Mouse (Mus musculus) CH12.LX (cell line): ENCODE data around the gene Arl8b. TPM values are rescaled to one million over a fixed set of nuclear protein-coding genes. Genes with fewer than 3 reads are reported as not detected.

Experiments used
- DNase-seq: peaks from one replicate; pipeline ENCODE4 v3.0.0-alpha.2; 2013; ENCODE audit errors: extremely low read depth
- H3K27ac ChIP-seq: 2 replicates; pipeline ENCODE4 v1.5.1; 2012; ENCODE audit warnings: low read depth, mild to moderate bottlenecking, control low read depth, moderate library complexity; ENCODE audit not compliant: insufficient read depth
- H3K27me3 ChIP-seq: replicated peaks from 2 replicates; pipeline ENCODE3; 2012; ENCODE audit warnings: inconsistent platforms
- H3K36me3 ChIP-seq, 2 experiments: replicated peaks in 1 of 2; 2 replicates each; pipeline versions ENCODE3 to v1.6.1; 2012; ENCODE audit warnings: inconsistent platforms in 1 of 2, low read length in 1 of 2, mild to moderate bottlenecking in 1 of 2, mixed read lengths in 1 of 2, moderate library complexity in 1 of 2; ENCODE audit not compliant: control insufficient read depth in 1 of 2, insufficient read depth in 1 of 2
- H3K4me1 ChIP-seq, 2 experiments: 2 replicates each; pipeline ENCODE4 v1.6.1; 2012; ENCODE audit warnings: inconsistent platforms in 1 of 2, moderate library complexity in 1 of 2; ENCODE audit not compliant: insufficient read depth in 2 of 2, control insufficient read depth in 1 of 2
- H3K4me2 ChIP-seq: 2 replicates; pipeline ENCODE4 v1.6.1; 2012; ENCODE audit warnings: low read depth, mild to moderate bottlenecking, control low read depth; ENCODE audit not compliant: poor library complexity, insufficient read depth, severe bottlenecking
- H3K4me3 ChIP-seq, 3 experiments: fragments of 150-350 bp in 1 of 3; sonication (generic) in 1 of 3; replicated peaks in 1 of 3; 2 replicates each; pipeline versions ENCODE3 to v1.5.1; 2011 to 2012; ENCODE audit warnings: low read depth in 2 of 3, low read length in 2 of 3, mild to moderate bottlenecking in 2 of 3, moderate library complexity in 2 of 3, control low read depth in 1 of 3, improper control_type of control experiment in 1 of 3, inconsistent platforms in 1 of 3, mixed read lengths in 1 of 3; ENCODE audit not compliant: poor library complexity in 1 of 3
- H3K79me2 ChIP-seq: replicated peaks from 2 replicates; pipeline ENCODE4 v1.6.1; 2012; ENCODE audit warnings: mild to moderate bottlenecking, moderate library complexity; ENCODE audit not compliant: control insufficient read depth, poor library complexity, insufficient read depth, severe bottlenecking; ENCODE audit errors: extremely low read depth
- H3K9ac ChIP-seq: 2 replicates; pipeline ENCODE4 v1.6.1; 2012; ENCODE audit warnings: low read depth, mild to moderate bottlenecking, control low read depth, moderate library complexity; ENCODE audit not compliant: insufficient read depth
- H3K9me3 ChIP-seq: replicated peaks from 2 replicates; pipeline ENCODE3; 2012; ENCODE audit warnings: low read length, inconsistent platforms, mixed read lengths
- CHD2 ChIP-seq: IDR thresholded peaks from 2 replicates; pipeline ENCODE4 v1.6.1; 2011; ENCODE audit warnings: low read length, improper control_type of control experiment
- ELF1 ChIP-seq: IDR thresholded peaks from 2 replicates; pipeline ENCODE4 v1.6.1; 2014; ENCODE audit warnings: low read depth, mild to moderate bottlenecking, inconsistent platforms, low read length, improper control_type of control experiment
- EP300 ChIP-seq: IDR thresholded peaks from 2 replicates; pipeline ENCODE4 v1.6.1; 2011; ENCODE audit warnings: low read length, improper control_type of control experiment
- ETS1 ChIP-seq: conservative IDR thresholded peaks from 2 replicates; pipeline ENCODE4 v1.6.1; 2012; ENCODE audit warnings: low read depth, mild to moderate bottlenecking, inconsistent platforms, low read length, improper control_type of control experiment, moderate library complexity
- HCFC1 ChIP-seq: IDR thresholded peaks from 2 replicates; pipeline ENCODE4 v1.6.1; 2012; ENCODE audit warnings: low read depth, mild to moderate bottlenecking, inconsistent platforms, low read length, improper control_type of control experiment
- IRF4 ChIP-seq: IDR thresholded peaks from 2 replicates; pipeline ENCODE4 v1.6.1; 2014; ENCODE audit warnings: low read depth, mild to moderate bottlenecking, inconsistent platforms, low read length, improper control_type of control experiment
- MAFK ChIP-seq: IDR thresholded peaks from 2 replicates; pipeline ENCODE4 v1.6.1; 2011; ENCODE audit warnings: low read length, improper control_type of control experiment; ENCODE audit not compliant: insufficient replicate concordance
- MAX ChIP-seq: IDR thresholded peaks from 2 replicates; pipeline ENCODE4 v1.6.1; 2011; ENCODE audit warnings: low read length, improper control_type of control experiment
- MAZ ChIP-seq: IDR thresholded peaks from 2 replicates; pipeline ENCODE4 v1.6.1; 2012; ENCODE audit warnings: low read depth, mild to moderate bottlenecking, inconsistent platforms, low read length, improper control_type of control experiment, moderate library complexity
- MEF2A ChIP-seq: IDR thresholded peaks from 2 replicates; pipeline ENCODE4 v1.6.1; 2014; ENCODE audit warnings: low read depth, mild to moderate bottlenecking, inconsistent platforms, low read length, improper control_type of control experiment, borderline replicate concordance
- MYC ChIP-seq: IDR thresholded peaks from 2 replicates; pipeline ENCODE4 v1.6.1; 2011; ENCODE audit warnings: low read depth, mild to moderate bottlenecking, improper control_type of control experiment, low read length
- NELFE ChIP-seq: IDR thresholded peaks from 2 replicates; pipeline ENCODE4 v1.6.1; 2011; ENCODE audit warnings: low read depth, low read length, improper control_type of control experiment
- NRF1 ChIP-seq: IDR thresholded peaks from 2 replicates; pipeline ENCODE4 v1.6.1; 2014; ENCODE audit warnings: low read depth, mild to moderate bottlenecking, inconsistent platforms, low read length, improper control_type of control experiment, moderate library complexity
- PAX5 ChIP-seq: IDR thresholded peaks from 2 replicates; pipeline ENCODE4 v1.6.1; 2012; ENCODE audit warnings: low read length, inconsistent platforms, mixed read lengths
- POLR2A ChIP-seq: IDR thresholded peaks from 2 replicates; pipeline ENCODE4 v1.6.1; 2011; ENCODE audit warnings: low read depth, mild to moderate bottlenecking, improper control_type of control experiment, low read length
- POLR2AphosphoS2 ChIP-seq: IDR thresholded peaks from 2 replicates; pipeline ENCODE4 v1.6.1; 2011; ENCODE audit warnings: low read depth, low read length, improper control_type of control experiment
- RCOR1 ChIP-seq: conservative IDR thresholded peaks from 2 replicates; pipeline ENCODE4 v1.6.1; 2012; ENCODE audit warnings: low read depth, mild to moderate bottlenecking, inconsistent platforms, low read length, improper control_type of control experiment
- TBP ChIP-seq: conservative IDR thresholded peaks from 2 replicates; pipeline ENCODE4 v1.6.1; 2011; ENCODE audit warnings: low read depth, low read length, improper control_type of control experiment
- TCF12 ChIP-seq: IDR thresholded peaks from 2 replicates; pipeline ENCODE4 v1.6.1; 2014; ENCODE audit warnings: low read depth, mild to moderate bottlenecking, inconsistent platforms, low read length, improper control_type of control experiment
- UBTF ChIP-seq: IDR thresholded peaks from 2 replicates; pipeline ENCODE4 v1.6.1; 2012; ENCODE audit warnings: low read depth, mild to moderate bottlenecking, inconsistent platforms, low read length, improper control_type of control experiment, moderate library complexity
- ZC3H11A ChIP-seq: IDR thresholded peaks from 2 replicates; pipeline ENCODE4 v1.6.1; 2012; ENCODE audit warnings: low read depth, mild to moderate bottlenecking, inconsistent platforms, low read length, improper control_type of control experiment
- ZNF384 ChIP-seq: IDR thresholded peaks from 2 replicates; pipeline ENCODE4 v1.6.1; 2012; ENCODE audit warnings: low read depth, low read length, improper control_type of control experiment, inconsistent platforms
- dilution Hi-C: fragments of 300-500 bp; cut with MboI; formaldehyde crosslinking; loops from 2 replicates; pipeline ENCODE4 v1.14.3; 2020; ENCODE audit warnings: low sequenced_read_pairs; ENCODE audit not compliant: extremely low pct_unique_long_range_greater_than_20kb, extremely low pct_ligation_motif_present
- in situ Hi-C: fragments of 300-500 bp; cut with MboI; formaldehyde crosslinking; loops from 3 replicates; pipeline ENCODE4 v1.14.3; 2019; ENCODE audit warnings: low sequenced_read_pairs, low pct_ligation_motif_present, low pct_unique_long_range_greater_than_20kb, mixed read lengths
- polyA plus RNA-seq: library from polyadenylated mRNA; unstranded; fragments of >175 nt; gene quantifications from 2 replicates; pipeline ENCODE4 v1.2.1, GENCODE M21; 2012; ENCODE audit warnings: low read depth; ENCODE audit not compliant: insufficient read length
- total RNA-seq, 2 experiments: library from RNA; depleted of rRNA; stranded (reverse); fragments of 300-350 nt in 1 of 2; fragments of >200 nt in 1 of 2; gene quantifications; 2 replicates each; pipeline ENCODE4 v1.2.3; 2012 to 2014

Arl8b gene
- total and polyA plus RNA-seq, 3 experiments: 47.8 to 170 (median 141) TPM

DNA sequence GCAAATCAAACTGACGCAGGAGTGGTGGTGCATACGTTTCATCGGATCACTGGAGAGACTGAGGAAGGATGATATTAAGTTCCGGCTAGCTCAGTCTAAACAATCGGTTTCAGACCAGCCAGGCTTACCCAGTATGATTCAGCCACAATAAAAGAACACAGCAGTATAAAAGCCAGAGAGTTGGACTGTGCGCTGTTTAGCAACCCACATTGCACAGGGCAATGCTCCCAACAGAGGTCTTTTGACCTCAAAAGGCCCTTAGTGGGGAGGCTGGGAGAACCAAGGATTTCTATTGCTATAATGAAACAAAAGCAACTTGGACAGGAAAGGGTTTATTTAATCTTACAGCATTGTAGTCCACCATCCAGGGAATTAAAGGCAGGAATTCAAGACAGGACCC is 9.4 kb upstream of the Arl8b start:
- in situ Hi-C loops (no loop called here), dilution Hi-C loops (no loop called here)
- Histone ChIP-seq H3K27me3 (no peaks in the 10 kb centered on the region), H3K36me3 (no peaks in the 10 kb centered on the region), H3K4me3 (no peak overlapping the region), H3K9me3 (no peaks in the 10 kb centered on the region), H3K27ac (no peak overlapping the region), H3K4me1 (peaks cover 8 to 19% of the 10 kb centered on the region in 2 experiments), H3K79me2 (no peaks in the 10 kb centered on the region), H3K4me2 (no peak overlapping the region), H3K9ac (no peak overlapping the region)
- TF ChIP-seq CHD2: no peak
- TF ChIP-seq POLR2A: no peak
- TF ChIP-seq MYC: no peak
- TF ChIP-seq UBTF: no peak
- TF ChIP-seq TBP: no peak
- TF ChIP-seq ETS1: no peak
- TF ChIP-seq NELFE: no peak
- no peak for TF ChIP-seq IRF4
- TF ChIP-seq MEF2A: no peak
- no peak for TF ChIP-seq ZNF384
- no peak for TF ChIP-seq TCF12
- TF ChIP-seq NRF1: no peak
- TF ChIP-seq MAFK: no peak
- TF ChIP-seq MAX: no peak
- no peak for TF ChIP-seq PAX5
- no peak for TF ChIP-seq RCOR1
- TF ChIP-seq EP300: no peak
- no peak for TF ChIP-seq POLR2AphosphoS2
- no peak for TF ChIP-seq ZC3H11A
- no peak for DNase-seq

DNA sequence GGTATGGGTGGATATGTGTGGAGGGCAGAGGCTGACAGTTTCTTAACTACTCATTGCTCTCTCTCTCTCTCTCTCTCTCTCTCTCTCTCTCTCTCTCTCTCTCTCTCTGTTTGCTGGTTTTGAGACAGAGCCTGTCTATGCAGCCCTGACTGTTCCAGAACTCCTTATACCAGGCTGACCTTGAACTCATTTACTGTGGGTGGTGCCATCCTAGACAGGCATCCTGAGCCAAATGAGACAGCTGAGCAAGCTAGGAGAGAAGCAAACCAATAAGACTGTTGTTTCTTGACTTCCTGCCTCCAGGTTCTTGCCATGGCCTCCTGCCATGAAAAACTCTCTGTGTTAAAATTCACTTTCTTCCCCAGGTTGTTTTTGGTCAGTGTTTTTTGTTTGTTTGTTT is 6.6 kb upstream of the Arl8b start:
- Histone ChIP-seq H3K27me3 (no peaks in the 10 kb centered on the region), H3K79me2 (no peaks in the 10 kb centered on the region), H3K36me3 (no peaks in the 10 kb centered on the region), H3K9ac (no peak overlapping the region), H3K4me1 (peaks cover 13 to 38% of the 10 kb centered on the region in 2 experiments), H3K9me3 (no peaks in the 10 kb centered on the region), H3K4me3 (no peak overlapping the region), H3K27ac (no peak overlapping the region), H3K4me2 (no peak overlapping the region)
- dilution Hi-C loops (no loop called here), in situ Hi-C loops (no loop called here)
- DNase-seq: no peak
- TF ChIP-seq HCFC1 (no peak), MAFK (no peak), CHD2 (no peak), MAZ (no peak), ELF1 (no peak)
